Mouse (Mus musculus) heart, adult 2 months (tissue): ENCODE results near the gene Hbb-bs. TPM values are rescaled to one million over a fixed set of nuclear protein-coding genes. Genes with fewer than 3 reads are reported as not detected.
"Not testable (repeated sequence)": the region's sequence is repeated elsewhere in the genome, so short reads cannot be mapped to it uniquely, and the experiment has no call there.

Source experiments
- DNase-seq, 2 experiments: peaks; one replicate each; pipeline ENCODE4 v3.0.0; 2021
- H3K27ac ChIP-seq: fragments of 200-600 bp; 2 replicates; pipeline ENCODE4 v1.8.1; 2022
- H3K27me3 ChIP-seq: fragments of 200-500 bp; 2 replicates; pipeline ENCODE4 v1.6.1; 2012; ENCODE audit warnings: mild to moderate bottlenecking, low read length, inconsistent platforms, mixed read lengths; ENCODE audit not compliant: control insufficient read depth, insufficient read depth
- H3K36me3 ChIP-seq: fragments of 200-500 bp; 2 replicates; pipeline ENCODE4 v1.6.1; 2012; ENCODE audit warnings: low read length, inconsistent platforms; ENCODE audit not compliant: control insufficient read depth, insufficient read depth
- H3K4me1 ChIP-seq: fragments of 200-500 bp; 2 replicates; pipeline ENCODE4 v1.6.1; 2011; ENCODE audit warnings: low read length; ENCODE audit not compliant: control insufficient read depth, insufficient read depth
- H3K4me3 ChIP-seq: fragments of 200-600 bp; 2 replicates; pipeline ENCODE4 v1.8.1; 2022
- H3K79me2 ChIP-seq: fragments of 200-500 bp; replicated peaks from 2 replicates; pipeline ENCODE4 v1.6.1; 2012; ENCODE audit warnings: mild to moderate bottlenecking, inconsistent platforms, low read length, moderate library complexity, mixed read lengths; ENCODE audit not compliant: control insufficient read depth, insufficient read depth
- H3K9ac ChIP-seq: fragments of 200-500 bp; 2 replicates; pipeline ENCODE4 v1.6.1; 2012; ENCODE audit warnings: low read depth, mild to moderate bottlenecking, control low read depth, inconsistent platforms, low read length, mixed read lengths
- CTCF ChIP-seq: fragments of 200-600 bp; IDR thresholded peaks from 2 replicates; pipeline ENCODE4 v1.8.1; 2022; ENCODE audit warnings: antibody characterized with exemption, mild to moderate bottlenecking, moderate library complexity
- EP300 ChIP-seq: fragments of 200-500 bp; IDR thresholded peaks from 2 replicates; pipeline ENCODE4 v1.6.1; 2011; ENCODE audit warnings: low read depth, low read length, control low read depth; ENCODE audit not compliant: insufficient read depth
- POLR2A ChIP-seq: fragments of 200-500 bp; IDR thresholded peaks from 2 replicates; pipeline ENCODE4 v1.6.1; 2011; ENCODE audit warnings: mild to moderate bottlenecking, low read depth, low read length, control low read depth; ENCODE audit not compliant: insufficient read depth
- WGBS: fragments of 180-500 bp; shearing (Covaris S2); methylation state at CpG from one replicate; pipeline ENCODE4 v1.1.7; 2018; 5-methylcytosine and 5-hydroxymethylcytosine counted together
- intact Hi-C: fragments of 180-260 bp; cut with DNase I; formaldehyde crosslinking; loops from one replicate; pipeline ENCODE4 v1.15.1; 2025
- polyA plus RNA-seq: library from polyadenylated mRNA; depleted of rRNA; stranded (reverse); fragments of >200 nt; gene quantifications from 2 replicates; pipeline ENCODE4 v1.2.3, GENCODE M21; 2012
- total RNA-seq, 2 experiments: library from RNA; stranded (reverse); gene quantifications; 2 replicates each; pipeline ENCODE4 v1.2.3; 2021

Gene Hbb-bs
- total and polyA plus RNA-seq, 3 experiments: 5,780 to 68,774 (median 41,164) TPM

DNA sequence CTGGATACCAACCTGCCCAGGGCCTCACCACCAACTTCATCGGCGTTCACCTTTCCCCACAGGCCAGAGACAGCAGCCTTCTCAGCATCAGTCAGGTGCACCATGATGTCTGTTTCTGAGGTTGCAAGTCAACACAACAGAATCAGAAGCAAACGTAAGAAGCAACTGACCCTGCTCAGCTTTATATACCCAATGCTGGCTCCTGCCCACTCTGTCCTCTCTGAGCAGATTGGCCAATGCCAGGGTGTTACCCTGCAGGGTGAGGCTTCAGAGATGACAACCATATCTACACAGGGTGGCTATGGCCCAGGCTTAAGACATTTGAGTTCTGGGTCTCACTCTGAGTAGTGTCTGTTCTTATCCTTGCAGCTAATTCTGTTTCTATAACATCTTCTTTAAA lies 14.1 kb downstream of the Hbb-bs start, which contains the start of gene Hbb-bt:
Hbb-bt (minus strand) TSS at position 231 of the 400 bp plus-strand sequence.
- Histone ChIP-seq H3K27ac (no peak within 1 kb of the TSS), H3K4me1 (no peaks in the 10 kb centered on the region), H3K79me2 (no peaks in the 10 kb centered on the region), H3K27me3 (no peaks in the 10 kb centered on the region), H3K36me3 (no peaks in the 10 kb centered on the region), H3K4me3 (no peak within 1 kb of the TSS), H3K9ac (no peak within 1 kb of the TSS)
- WGBS: 86% methylated on average over 3 of the region's 3 CpGs
- no peak for DNase-seq
- TF ChIP-seq EP300 (no peak), POLR2A (no peak), CTCF (no peak)
- intact Hi-C loops: no loop called here

DNA sequence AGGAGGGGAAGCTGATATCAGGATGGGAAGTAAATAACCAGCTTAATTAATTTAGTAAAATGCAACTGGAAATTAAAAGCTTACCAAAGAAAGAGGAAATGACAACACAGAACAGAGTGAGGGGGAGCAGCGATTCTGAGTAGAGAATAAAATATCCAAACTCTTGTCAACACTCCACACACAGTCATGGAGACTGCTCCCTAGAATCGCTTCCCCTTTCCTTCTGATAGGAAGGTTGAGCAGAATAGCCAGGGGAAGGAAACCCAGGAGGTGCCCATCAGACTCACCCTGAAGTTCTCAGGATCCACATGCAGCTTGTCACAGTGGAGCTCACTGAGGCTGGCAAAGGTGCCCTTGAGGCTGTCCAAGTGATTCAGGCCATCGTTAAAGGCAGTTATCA lies 14.7 kb downstream of the Hbb-bs start:
- H3K4me1 ChIP-seq, DNase-seq, H3K79me2 ChIP-seq, H3K27ac ChIP-seq, H3K4me3 ChIP-seq, H3K27me3 ChIP-seq, H3K9ac ChIP-seq, H3K36me3 ChIP-seq, intact Hi-C loops: not testable (repeated sequence)
- no CpG with 5 or more reads among the region's 3 CpGs for WGBS

DNA sequence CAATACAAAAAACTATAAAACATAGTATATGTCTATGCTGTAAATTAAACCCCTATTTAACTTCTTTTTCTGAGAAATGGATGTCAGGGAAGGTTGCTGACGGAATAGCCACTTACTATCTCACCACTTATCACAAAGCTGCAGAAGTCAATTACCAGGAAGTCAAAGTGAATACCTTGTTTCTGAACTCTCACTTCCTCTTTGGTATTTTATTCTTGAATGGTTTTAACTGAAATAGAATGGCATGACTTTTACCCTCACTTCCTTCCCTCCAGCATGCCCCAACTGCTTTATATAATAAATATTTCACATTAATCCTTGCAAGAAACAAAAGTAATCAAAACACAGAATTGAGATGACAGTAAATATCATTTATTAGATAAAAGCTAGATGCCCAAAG lies 15.7 kb downstream of the Hbb-bs start:
- WGBS: 25% methylated on average over 1 of the region's 1 CpGs

DNA sequence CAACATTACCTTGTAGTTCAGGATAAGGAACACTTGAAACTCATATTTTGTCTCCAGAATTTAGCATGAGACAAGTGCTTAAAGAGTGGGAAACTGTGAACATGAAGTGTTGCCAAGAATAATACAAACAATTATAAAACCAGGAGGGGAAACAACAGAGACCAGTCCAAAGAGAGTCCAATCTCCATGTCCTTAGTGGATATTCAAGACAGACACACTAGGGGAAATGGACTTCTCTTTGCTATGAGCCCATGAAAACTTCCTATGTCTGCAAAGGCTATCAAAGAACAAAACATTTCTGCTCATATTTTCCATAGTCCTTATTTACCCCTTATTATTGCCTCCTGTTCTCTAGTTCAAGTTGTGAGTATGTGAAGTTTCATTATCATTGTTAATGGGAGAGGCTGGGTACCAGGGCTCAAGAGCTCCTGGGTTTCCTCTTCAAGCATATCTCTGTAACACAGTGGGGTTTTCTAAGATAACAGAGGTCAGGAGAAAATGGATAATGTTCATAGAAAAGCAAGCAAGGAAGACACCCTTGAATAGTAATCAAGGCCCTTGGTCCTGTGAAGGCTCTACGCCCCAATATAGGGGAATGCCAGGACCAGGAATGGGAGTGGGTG lies 16.6 kb downstream of the Hbb-bs start:
- no peaks in the 10 kb centered on the region for H3K4me1 ChIP-seq
- intact Hi-C loops: no loop called here
- no peaks in the 10 kb centered on the region for H3K36me3 ChIP-seq
- H3K79me2 ChIP-seq: no peaks in the 10 kb centered on the region
- no peak overlapping the region for H3K9ac ChIP-seq
- no peaks in the 10 kb centered on the region for H3K27me3 ChIP-seq
- no peak for DNase-seq
- 71% methylated on average over 1 of the region's 1 CpGs for WGBS
- no peak for TF ChIP-seq CTCF
- no peak overlapping the region for H3K4me3 ChIP-seq
- H3K27ac ChIP-seq: no peak overlapping the region

More for the DNA sequence above, 15.7 kb downstream of the Hbb-bs start:
- TF ChIP-seq EP300 (no peak), POLR2A (no peak), CTCF (no peak)
- intact Hi-C loops: no loop called here
- no peaks in the 10 kb centered on the region for H3K79me2 ChIP-seq
- H3K27ac ChIP-seq: no peak overlapping the region
- no peaks in the 10 kb centered on the region for H3K36me3 ChIP-seq
- H3K9ac ChIP-seq: no peak overlapping the region
- DNase-seq: no peak
- H3K4me1 ChIP-seq: no peaks in the 10 kb centered on the region
- H3K4me3 ChIP-seq: no peak overlapping the region
- H3K27me3 ChIP-seq: no peaks in the 10 kb centered on the region

DNA sequence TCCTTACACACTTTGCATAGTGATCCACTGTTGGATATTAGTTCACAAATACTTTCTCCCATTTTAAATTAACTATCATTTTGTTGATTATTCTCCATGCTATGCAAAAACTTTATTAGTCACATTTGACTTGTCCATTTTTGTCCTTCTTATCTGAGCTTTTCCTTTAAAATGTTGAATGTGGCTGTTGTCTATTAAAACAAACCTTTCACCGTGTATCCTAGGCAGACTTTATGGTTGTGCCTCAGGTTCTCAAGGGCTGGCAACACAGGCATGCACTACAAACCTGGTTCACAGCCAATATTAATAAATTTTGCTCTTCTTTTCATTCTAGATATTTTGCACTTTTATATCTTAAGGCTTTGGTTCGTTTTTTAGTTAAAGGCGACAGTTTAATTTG lies 17.1 kb downstream of the Hbb-bs start:
- Histone ChIP-seq H3K27me3 (no peaks in the 10 kb centered on the region), H3K27ac (no peak overlapping the region), H3K4me3 (no peak overlapping the region), H3K4me1 (no peaks in the 10 kb centered on the region), H3K79me2 (no peaks in the 10 kb centered on the region), H3K36me3 (no peaks in the 10 kb centered on the region), H3K9ac (no peak overlapping the region)
- TF ChIP-seq EP300 (no peak), POLR2A (no peak), CTCF (no peak)
- no peak for DNase-seq
- WGBS: 63% methylated on average over 3 of the region's 3 CpGs
- intact Hi-C loops: no loop called here

DNA sequence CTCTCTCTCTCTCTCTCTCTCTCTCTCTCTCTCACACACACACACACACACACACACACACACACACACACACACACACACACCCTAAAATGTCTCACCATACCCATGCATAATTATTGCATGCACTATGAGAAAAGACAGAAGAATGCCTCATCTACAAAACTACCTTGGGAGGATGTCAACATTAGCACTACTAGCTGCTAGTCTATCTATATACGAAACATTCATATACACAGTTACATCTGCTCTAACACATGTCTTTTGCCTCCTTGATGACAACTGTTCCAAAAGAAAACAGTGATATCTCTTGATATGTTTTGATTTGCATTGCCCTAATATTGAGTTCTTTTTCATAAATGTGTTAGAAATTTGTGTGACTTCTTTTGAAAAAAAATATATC lies 17.6 kb downstream of the Hbb-bs start:
- Histone ChIP-seq H3K9ac (no peak overlapping the region), H3K4me1 (no peaks in the 10 kb centered on the region), H3K4me3 (no peak overlapping the region), H3K27ac (no peak overlapping the region), H3K27me3 (no peaks in the 10 kb centered on the region), H3K79me2 (no peaks in the 10 kb centered on the region), H3K36me3 (no peaks in the 10 kb centered on the region)
- intact Hi-C loops: no loop called here
- no peak for TF ChIP-seq POLR2A
- no peak for TF ChIP-seq EP300
- TF ChIP-seq CTCF: no peak
- WGBS: 83% methylated on average over 1 of the region's 1 CpGs
- no peak for DNase-seq

DNA sequence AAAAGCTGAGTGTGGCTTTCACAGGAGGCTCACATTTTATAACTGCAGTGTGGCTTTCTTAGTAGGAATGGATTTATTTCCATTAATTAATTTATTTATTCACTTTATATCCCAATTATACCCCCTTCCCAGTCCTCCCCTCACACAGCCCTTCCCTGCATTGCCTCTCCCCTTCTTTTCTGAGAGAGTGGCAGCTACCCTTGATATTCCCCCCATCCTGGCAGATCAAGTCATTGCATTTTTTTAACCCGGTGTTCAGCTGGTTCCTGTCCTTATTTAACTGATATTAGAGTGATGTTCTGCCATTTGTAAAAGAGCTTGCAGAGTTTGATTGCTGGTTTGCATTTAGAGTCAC lies 18.1 kb downstream of the Hbb-bs start:
- intact Hi-C loops: loop anchor here (10.0 kb wide), 1 partner anchor 1305 kb away; no protein-coding TSS in a partner anchor
- H3K27ac ChIP-seq: no peak overlapping the region
- no peaks in the 10 kb centered on the region for H3K4me1 ChIP-seq
- no peak overlapping the region for H3K4me3 ChIP-seq
- no peak overlapping the region for H3K9ac ChIP-seq
- TF ChIP-seq EP300: no peak
- no peak for TF ChIP-seq POLR2A
- no peak for TF ChIP-seq CTCF
- WGBS: 32% methylated on average over 1 of the region's 1 CpGs
- H3K36me3 ChIP-seq: no peaks in the 10 kb centered on the region
- no peak for DNase-seq
- H3K79me2 ChIP-seq: no peaks in the 10 kb centered on the region
- no peaks in the 10 kb centered on the region for H3K27me3 ChIP-seq
